Mouse (Mus musculus) left cerebral cortex, adult 2 months (tissue): ENCODE measurements around the gene Ifna13. TPM values are rescaled to one million over a fixed set of nuclear protein-coding genes. Genes with fewer than 3 reads are reported as not detected.

ENCODE experiments used
- DNase-seq, 2 experiments: peaks; one replicate each; pipeline ENCODE4 v3.0.0; 2021 to 2022; ENCODE audit warnings: low spot score in 2 of 2, mixed read lengths in 1 of 2; ENCODE audit errors: extremely low spot score in 1 of 2
- H3K27ac ChIP-seq: fragments of 200-600 bp; 2 replicates; pipeline ENCODE4 v1.8.1; 2022
- H3K4me3 ChIP-seq: fragments of 200-600 bp; 2 replicates; pipeline ENCODE4 v1.8.1; 2022
- CTCF ChIP-seq: fragments of 200-600 bp; IDR thresholded peaks from 2 replicates; pipeline ENCODE4 v1.8.1; 2022; ENCODE audit warnings: antibody characterized with exemption, mild to moderate bottlenecking, moderate library complexity
- intact Hi-C: fragments of 180-260 bp; cut with DNase I; formaldehyde crosslinking; loops from one replicate; pipeline ENCODE4 v1.15.1; 2025
- total RNA-seq, 2 experiments: library from RNA; stranded (reverse); gene quantifications; 2 replicates each; pipeline ENCODE4 v1.2.3; 2021

The Ifna13 gene
- total RNA-seq, 2 experiments from 2014 or later, result not detected

DNA sequence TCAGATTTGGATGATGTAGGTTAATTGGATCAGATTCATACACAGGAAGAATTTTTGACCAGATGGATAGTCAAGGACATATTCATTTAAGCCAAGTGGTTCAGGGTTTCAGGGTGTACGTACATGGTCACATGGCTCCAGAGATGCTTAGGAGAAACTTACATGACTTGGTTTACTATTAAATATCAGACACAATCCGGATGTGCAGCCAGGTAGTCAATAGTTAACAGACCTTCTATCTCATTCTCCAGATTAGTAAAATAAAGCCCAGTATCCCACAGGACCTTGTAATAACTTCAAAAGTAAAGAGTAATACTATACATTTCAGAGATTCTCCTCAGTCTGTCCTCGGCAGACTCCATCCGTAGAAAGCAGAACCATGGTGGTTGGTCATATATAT is 9.9 kb downstream of the Ifna13 start, which contains the start of gene C87499:
Gene C87499 (minus strand): TSS at position 101 of the 400 bp plus-strand sequence.
- no peak for DNase-seq
- Histone ChIP-seq H3K27ac (no peak within 1 kb of the TSS), H3K4me3 (no peak within 1 kb of the TSS)
- TF ChIP-seq CTCF, result no peak
- intact Hi-C loops, result no loop called here

DNA sequence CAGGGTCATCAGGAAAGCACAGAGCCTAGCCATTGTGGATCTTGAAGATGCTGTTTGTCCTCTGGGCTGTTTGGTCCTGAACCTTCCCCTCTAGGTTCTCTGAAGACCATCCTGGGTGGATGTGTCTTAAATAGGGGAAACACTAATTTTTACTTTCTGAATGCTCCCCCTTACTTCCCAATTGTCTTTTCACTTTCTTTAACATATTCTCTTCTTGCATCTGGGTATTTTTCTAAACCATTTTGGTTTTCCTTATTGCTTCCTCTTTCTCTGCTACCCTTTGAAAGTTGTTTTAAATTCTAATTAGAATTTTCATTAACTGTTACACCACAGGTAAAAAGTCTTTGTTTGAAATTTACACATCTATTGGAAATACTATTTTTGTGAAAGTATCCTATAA is 41.0 kb downstream of the Ifna13 start, which contains the start of gene Ifna12:
Gene Ifna12 (minus strand): TSS at position 101 of the 400 bp plus-strand sequence.
- H3K27ac ChIP-seq, result no peak within 1 kb of the TSS
- intact Hi-C loops, result no loop called here
- no peak within 1 kb of the TSS for H3K4me3 ChIP-seq
- no peak for DNase-seq
- no peak for TF ChIP-seq CTCF

Other genes starting within 250 kb of the Ifna13 start
- gene Hacd4, start 205.5 kb downstream of the Ifna13 start, total RNA-seq, result 1 to 10 TPM; 1.2 to 1.7 TPM
- not detected for gene Ifnb1, start 121.7 kb downstream of the Ifna13 start, total RNA-seq
- not detected for gene Ifna15, start 86.2 kb downstream of the Ifna13 start, total RNA-seq
- not detected for gene Ifna14, start 72.7 kb downstream of the Ifna13 start, total RNA-seq
- not detected for gene Ifna9, start 52.1 kb downstream of the Ifna13 start, total RNA-seq
- not detected for gene Ifna12, start 41.1 kb downstream of the Ifna13 start, total RNA-seq
- not detected for gene C87499, start 10.0 kb downstream of the Ifna13 start, total RNA-seq
- gene Ifna16, start 32.5 kb upstream of the Ifna13 start, total RNA-seq, result not detected
- not detected for gene Ifna2, start 39.5 kb upstream of the Ifna13 start, total RNA-seq
- gene Ifnab, start 46.9 kb upstream of the Ifna13 start, total RNA-seq, result not detected
- gene Gm26566, start 77.3 kb upstream of the Ifna13 start, total RNA-seq, result 1 to 10 TPM in 1 of 2 experiments, under 1 TPM in 1; 0.79 to 1.1 TPM
- gene Klhl9, start 78.0 kb upstream of the Ifna13 start, total RNA-seq, result 10 to 100 TPM; 96.7 to 97.8 TPM
- gene Gm13271, start 110.4 kb upstream of the Ifna13 start, total RNA-seq, result not detected
- not detected for gene Gm13283, start 115.7 kb upstream of the Ifna13 start, total RNA-seq
- gene Gm13290, start 129.4 kb upstream of the Ifna13 start, total RNA-seq, result not detected
- gene Gm13289, start 132.5 kb upstream of the Ifna13 start, total RNA-seq, result not detected
- not detected for gene Gm13272, start 135.4 kb upstream of the Ifna13 start, total RNA-seq
- gene Ifnz, start 137.7 kb upstream of the Ifna13 start, total RNA-seq, result not detected
- gene Gm13276, start 141.2 kb upstream of the Ifna13 start, total RNA-seq, result not detected
- not detected for gene Gm13277, start 144.2 kb upstream of the Ifna13 start, total RNA-seq
- not detected for gene Gm13278, start 147.1 kb upstream of the Ifna13 start, total RNA-seq
- gene Gm13275, start 150.0 kb upstream of the Ifna13 start, total RNA-seq, result not detected
- gene Gm13279, start 152.9 kb upstream of the Ifna13 start, total RNA-seq, result not detected
- gene Gm13285, start 155.2 kb upstream of the Ifna13 start, total RNA-seq, result not detected
- not detected for gene Gm13287, start 158.8 kb upstream of the Ifna13 start, total RNA-seq
- gene Gm13288, start 161.1 kb upstream of the Ifna13 start, total RNA-seq, result not detected
- not detected for gene Ifna7, start 171.8 kb upstream of the Ifna13 start, total RNA-seq
- not detected for gene Ifna11, start 175.5 kb upstream of the Ifna13 start, total RNA-seq
- gene Ifna6, start 183.0 kb upstream of the Ifna13 start, total RNA-seq, result not detected
- not detected for gene Ifna5, start 191.1 kb upstream of the Ifna13 start, total RNA-seq
- gene Ifna4, start 197.4 kb upstream of the Ifna13 start, total RNA-seq, result not detected
- not detected for gene Ifna1, start 205.6 kb upstream of the Ifna13 start, total RNA-seq
- gene Ifne, start 235.7 kb upstream of the Ifna13 start, total RNA-seq, result not detected